Mouse (Mus musculus) G1E (cell line): Measurements from ENCODE around the gene Slc6a11. TPM values are rescaled to one million over a fixed set of nuclear protein-coding genes. Genes with fewer than 3 reads are reported as not detected.

ENCODE experiments used
- ATAC-seq: 2 replicates; pipeline ENCODE4 v1.8.0; 2016; ENCODE audit warnings: mild to moderate bottlenecking; ENCODE audit not compliant: insufficient number of reproducible peaks, poor library complexity, low FRiP score, severe bottlenecking; ENCODE audit errors: extremely low read depth
- DNase-seq: peaks from one replicate; pipeline ENCODE4 v3.0.0; 2012; ENCODE audit warnings: low spot score
- H3K27me3 ChIP-seq: 2 replicates; pipeline ENCODE4 v1.6.1; 2012; ENCODE audit warnings: mild to moderate bottlenecking, low read length, inconsistent platforms; ENCODE audit not compliant: insufficient read depth
- H3K36me3 ChIP-seq: replicated peaks from 2 replicates; pipeline ENCODE3; 2012; ENCODE audit warnings: mild to moderate bottlenecking, inconsistent platforms
- H3K4me1 ChIP-seq: 2 replicates; pipeline ENCODE4 v1.6.1; 2012; ENCODE audit warnings: low read depth, low read length, inconsistent platforms, mixed read lengths; ENCODE audit not compliant: insufficient read depth
- H3K4me3 ChIP-seq: 2 replicates; pipeline ENCODE4 v1.5.1; 2012; ENCODE audit warnings: low read depth, mild to moderate bottlenecking, inconsistent platforms, low read length, moderate library complexity, mixed read lengths
- H3K9me3 ChIP-seq: replicated peaks from 2 replicates; pipeline ENCODE4 v1.6.1; 2012; ENCODE audit warnings: inconsistent platforms
- CTCF ChIP-seq: IDR thresholded peaks from 2 replicates; pipeline ENCODE4 v1.5.1; 2012; ENCODE audit warnings: low read depth, low read length, inconsistent platforms, mixed read lengths
- GATA1 ChIP-seq: IDR thresholded peaks from 2 replicates; pipeline ENCODE4 v1.6.1; 2012; ENCODE audit warnings: borderline replicate concordance, low read length, inconsistent platforms, mixed read lengths
- GATA2 ChIP-seq: IDR thresholded peaks from 2 replicates; pipeline ENCODE4 v1.6.1; 2012; ENCODE audit warnings: low read depth, low read length, inconsistent platforms, borderline replicate concordance
- POLR2AphosphoS5 ChIP-seq: IDR thresholded peaks from 2 replicates; pipeline ENCODE4 v1.6.1; 2012; ENCODE audit warnings: low read depth, low read length, inconsistent platforms; ENCODE audit not compliant: insufficient replicate concordance
- TAL1 ChIP-seq: conservative IDR thresholded peaks from 2 replicates; pipeline ENCODE4 v1.6.1; 2012; ENCODE audit warnings: low read depth, low read length, inconsistent platforms, mixed read lengths
- polyA plus RNA-seq: library from polyadenylated mRNA; stranded (reverse); fragments of >175 nt; gene quantifications from 2 replicates; pipeline ENCODE4 v1.2.3, GENCODE M21; 2012
- total RNA-seq, 2 experiments: library from RNA; stranded (forward) in 1 of 2; stranded (reverse) in 1 of 2; fragments of 200-1000 nt in 1 of 2; fragments of >200 nt in 1 of 2; fragmentation: Nextera tagmentation in 1 of 2; gene quantifications; 2 replicates each; pipeline ENCODE4 v1.2.3; 2014 to 2017

The Slc6a11 gene
- total and polyA plus RNA-seq, 3 experiments, result 0.38 TPM; not detected in 2

- no peak for ATAC-seq
- Histone ChIP-seq H3K27me3 (no peaks in the 10 kb centered on the region; the same call in 1 of the 2 replicates), H3K4me1 (no peaks in the 10 kb centered on the region), H3K36me3 (no peaks in the 10 kb centered on the region), H3K4me3 (no peak overlapping the region), H3K9me3 (peaks cover 95% of the 10 kb centered on the region)
- DNase-seq, result no peak
- TF ChIP-seq TAL1 (no peak), CTCF (peak; percentile 27; the same call in 1 of the 2 replicates)
Observed at GRCm38 (mm10) chr6:114250311-114250710, 119.3 kb downstream of the Slc6a11 start.

GRCm38 (mm10) chr6:114254927-114255326, 123.9 kb downstream of the Slc6a11 start:
- ATAC-seq (no peak), DNase-seq (no peak)
- H3K36me3 ChIP-seq, result no peaks in the 10 kb centered on the region
- peaks cover 92% of the 10 kb centered on the region for H3K9me3 ChIP-seq
- no peak overlapping the region for H3K4me3 ChIP-seq
- no peaks in the 10 kb centered on the region for H3K4me1 ChIP-seq
- no peaks in the 10 kb centered on the region for H3K27me3 ChIP-seq
- TF ChIP-seq POLR2AphosphoS5, result no peak

- TF ChIP-seq CTCF, result no peak
- no peak for TF ChIP-seq GATA2
- no peak for TF ChIP-seq POLR2AphosphoS5
- Histone ChIP-seq H3K4me1 (no peaks in the 10 kb centered on the region), H3K27me3 (no peaks in the 10 kb centered on the region), H3K9me3 (peaks cover 93% of the 10 kb centered on the region), H3K4me3 (no peak overlapping the region), H3K36me3 (no peaks in the 10 kb centered on the region)
- DNase-seq, result no peak
- no peak for ATAC-seq
Observed at GRCm38 (mm10) chr6:114257762-114258361, 126.8 kb downstream of the Slc6a11 start.

GRCm38 (mm10) chr6:114258661-114259193, 127.7 kb downstream of the Slc6a11 start:
- no peak for ATAC-seq
- H3K36me3 ChIP-seq, result no peaks in the 10 kb centered on the region
- no peaks in the 10 kb centered on the region for H3K4me1 ChIP-seq
- H3K27me3 ChIP-seq, result no peaks in the 10 kb centered on the region
- TF ChIP-seq GATA1, result no peak
- TF ChIP-seq CTCF, result no peak
- TF ChIP-seq GATA2, result no peak
- TF ChIP-seq POLR2AphosphoS5, result no peak
- TF ChIP-seq TAL1, result no peak
- H3K9me3 ChIP-seq, result peaks cover 93% of the 10 kb centered on the region
- DNase-seq, result no peak
- no peak overlapping the region for H3K4me3 ChIP-seq

- Histone ChIP-seq H3K36me3 (no peaks in the 10 kb centered on the region), H3K4me1 (no peaks in the 10 kb centered on the region), H3K4me3 (no peak overlapping the region), H3K9me3 (peaks cover 98% of the 10 kb centered on the region), H3K27me3 (no peaks in the 10 kb centered on the region)
- ATAC-seq, result no peak
- no peak for DNase-seq
- TF ChIP-seq GATA2, result no peak
- no peak for TF ChIP-seq GATA1
- no peak for TF ChIP-seq TAL1
- TF ChIP-seq POLR2AphosphoS5, result no peak
- no peak for TF ChIP-seq CTCF
Observed at GRCm38 (mm10) chr6:114261609-114262008, 130.6 kb downstream of the Slc6a11 start.

DNA sequence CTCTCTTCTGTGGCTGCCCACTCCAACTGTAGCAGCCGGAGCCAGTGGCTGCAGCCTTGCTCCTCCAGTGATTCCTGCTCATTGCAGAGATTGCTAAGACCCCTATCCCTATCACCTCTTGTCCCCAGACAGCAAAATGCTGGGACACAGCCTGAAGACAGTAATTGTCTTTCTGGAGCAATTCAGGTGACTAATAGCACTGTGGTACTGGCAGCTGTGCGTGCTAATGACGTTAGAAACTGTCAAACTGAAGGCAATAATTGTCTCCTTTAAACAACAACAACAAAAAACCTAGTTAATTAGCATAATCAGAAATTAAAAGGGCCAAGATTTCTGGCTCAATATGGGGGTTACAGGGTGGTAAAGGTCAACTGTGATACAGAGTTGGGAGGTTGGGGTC, 133.0 kb downstream of the Slc6a11 start:
- Histone ChIP-seq H3K9me3 (peaks cover 96% of the 10 kb centered on the region), H3K27me3 (no peaks in the 10 kb centered on the region), H3K36me3 (no peaks in the 10 kb centered on the region), H3K4me1 (no peaks in the 10 kb centered on the region), H3K4me3 (no peak overlapping the region)
- no peak for ATAC-seq
- TF ChIP-seq CTCF (no peak), GATA2 (no peak), POLR2AphosphoS5 (no peak), GATA1 (no peak), TAL1 (no peak)
- DNase-seq, result no peak

DNA sequence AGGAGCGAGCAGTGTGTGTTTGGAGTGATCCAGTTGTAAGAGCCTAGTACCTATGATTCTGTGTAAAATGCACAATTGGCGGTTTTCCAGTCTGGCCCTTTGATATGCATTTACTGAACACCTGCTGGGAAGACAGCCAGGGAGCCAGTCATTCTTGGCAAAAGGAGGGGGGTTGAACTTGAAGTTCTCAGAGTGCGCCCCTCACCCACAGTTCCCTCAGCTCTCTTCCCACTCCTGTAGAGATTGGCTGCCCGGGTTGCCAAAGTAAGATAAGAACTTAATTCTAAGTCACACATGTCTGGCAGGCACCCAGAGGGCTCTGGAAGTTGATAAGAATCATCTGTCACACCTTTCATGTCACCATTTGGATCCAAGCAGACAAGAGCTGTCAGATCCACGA, 133.4 kb downstream of the Slc6a11 start:
- no peaks in the 10 kb centered on the region for H3K36me3 ChIP-seq
- DNase-seq, result no peak
- H3K9me3 ChIP-seq, result peaks cover 96% of the 10 kb centered on the region
- H3K27me3 ChIP-seq, result no peaks in the 10 kb centered on the region
- no peak for ATAC-seq
- H3K4me3 ChIP-seq, result no peak overlapping the region
- TF ChIP-seq CTCF (no peak), GATA1 (no peak), TAL1 (no peak), GATA2 (no peak), POLR2AphosphoS5 (no peak)
- H3K4me1 ChIP-seq, result no peaks in the 10 kb centered on the region
